Mouse (Mus musculus) liver, embryonic 12.5 days (tissue): ENCODE measurements around the gene Vmn1r126. TPM values are rescaled to one million over a fixed set of nuclear protein-coding genes. Genes with fewer than 3 reads are reported as not detected.
"Not testable (repeated sequence)": the region's sequence is repeated elsewhere in the genome, so short reads cannot be mapped to it uniquely, and the experiment has no call there.

Source experiments
- ATAC-seq: fragments of 200-750 bp; cut with Nextera tagmentation; 2 replicates; pipeline ENCODE4 v1.8.0; 2017; ENCODE audit warnings: moderate number of reproducible peaks, mild to moderate bottlenecking, moderate library complexity
- H3K27ac ChIP-seq: fragments of 300-500 bp; sonication (generic); 2 replicates; pipeline ENCODE4 v1.5.1; 2016; ENCODE audit warnings: mild to moderate bottlenecking
- H3K27me3 ChIP-seq: fragments of 300-500 bp; sonication (generic); replicated peaks from 2 replicates; pipeline ENCODE4 v1.6.1; 2016; ENCODE audit warnings: mild to moderate bottlenecking, moderate library complexity
- H3K36me3 ChIP-seq: fragments of 300-500 bp; sonication (generic); 2 replicates; pipeline ENCODE4 v1.6.1; 2016; ENCODE audit warnings: mild to moderate bottlenecking, moderate library complexity
- H3K4me1 ChIP-seq: fragments of 300-500 bp; sonication (generic); 2 replicates; pipeline ENCODE4 v1.6.1; 2016
- H3K4me2 ChIP-seq: fragments of 300-500 bp; sonication (generic); 2 replicates; pipeline ENCODE4 v1.6.1; 2016; ENCODE audit warnings: mild to moderate bottlenecking, moderate library complexity
- H3K4me3 ChIP-seq: fragments of 300-500 bp; sonication (generic); 2 replicates; pipeline ENCODE4 v1.5.1; 2016; ENCODE audit warnings: mild to moderate bottlenecking, moderate library complexity
- H3K9ac ChIP-seq: fragments of 300-500 bp; sonication (generic); 2 replicates; pipeline ENCODE4 v1.6.1; 2016; ENCODE audit warnings: mild to moderate bottlenecking, moderate library complexity
- H3K9me3 ChIP-seq: fragments of 300-500 bp; sonication (generic); replicated peaks from 2 replicates; pipeline ENCODE4 v1.6.1; 2016; ENCODE audit warnings: mild to moderate bottlenecking, moderate library complexity
- WGBS: fragments of 180-500 bp; shearing (Covaris S2); methylation state at CpG from one replicate; pipeline ENCODE4 v1.1.7; 2016; ENCODE audit not compliant: insufficient replicate concordance; 5-methylcytosine and 5-hydroxymethylcytosine counted together
- polyA plus RNA-seq: library from polyadenylated mRNA; unstranded; fragments of >200 nt; fragmentation: Nextera tagmentation; extraction: Ambion mirVana; gene quantifications from 2 replicates; pipeline ENCODE4 v1.2.1, GENCODE M21; 2016

The Vmn1r126 gene
- polyA plus RNA-seq, result not detected in 2 replicates

DNA sequence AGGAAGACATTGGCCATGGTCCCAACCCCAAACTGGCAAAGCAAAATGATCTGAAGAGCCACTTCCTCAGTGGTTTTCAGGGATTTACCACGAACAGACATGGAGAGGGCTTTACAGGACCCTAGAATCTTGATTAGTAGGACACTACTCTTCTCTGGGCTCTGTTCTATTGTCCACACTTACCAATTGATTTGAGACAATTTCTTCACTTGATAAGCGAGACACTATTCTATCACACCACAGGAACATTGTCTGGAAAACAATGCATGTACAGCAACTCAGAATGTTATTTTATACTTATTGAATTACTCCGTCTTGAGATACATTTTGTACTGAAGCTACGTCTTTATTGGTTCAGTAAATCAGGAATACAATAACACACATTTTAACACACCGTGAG, at the start of gene Vmn1r126:
Gene Vmn1r126 (minus strand): TSS at position 101 of the 400 bp plus-strand sequence.
- not testable (repeated sequence) for H3K36me3 ChIP-seq, H3K9me3 ChIP-seq, H3K9ac ChIP-seq, ATAC-seq, H3K4me3 ChIP-seq, H3K27me3 ChIP-seq, H3K4me2 ChIP-seq, H3K27ac ChIP-seq, H3K4me1 ChIP-seq
- WGBS, result no CpG with 5 or more reads among the region's 5 CpGs

DNA sequence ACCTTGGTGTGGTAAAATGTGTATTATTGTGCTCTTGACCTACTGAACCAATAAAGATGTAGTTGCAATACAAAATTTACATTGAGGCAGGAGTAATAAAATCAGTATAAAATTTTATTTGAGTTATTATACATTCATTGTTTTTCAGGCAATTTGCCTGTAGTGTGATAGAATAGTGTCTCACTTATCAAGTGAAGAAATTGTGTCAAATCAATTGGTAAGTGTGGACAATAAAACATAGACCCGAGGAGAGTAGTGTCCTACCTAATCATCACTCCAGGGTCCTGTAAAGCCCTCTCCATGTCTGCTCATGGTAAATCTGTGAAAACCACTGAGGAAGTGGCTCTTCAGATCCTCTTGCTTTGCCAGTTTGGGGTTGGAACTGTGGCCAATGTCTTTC, 47.8 kb upstream of the Vmn1r126 start, which contains the start of gene Vmn1r128:
Gene Vmn1r128 (plus strand): TSS at position 301 of the 400 bp plus-strand sequence.
- H3K36me3 ChIP-seq, H3K27ac ChIP-seq, H3K9ac ChIP-seq, H3K4me1 ChIP-seq, H3K4me2 ChIP-seq, H3K9me3 ChIP-seq, ATAC-seq, H3K4me3 ChIP-seq, H3K27me3 ChIP-seq: not testable (repeated sequence)
- WGBS, result 67% methylated on average over 1 of the region's 1 CpGs

DNA sequence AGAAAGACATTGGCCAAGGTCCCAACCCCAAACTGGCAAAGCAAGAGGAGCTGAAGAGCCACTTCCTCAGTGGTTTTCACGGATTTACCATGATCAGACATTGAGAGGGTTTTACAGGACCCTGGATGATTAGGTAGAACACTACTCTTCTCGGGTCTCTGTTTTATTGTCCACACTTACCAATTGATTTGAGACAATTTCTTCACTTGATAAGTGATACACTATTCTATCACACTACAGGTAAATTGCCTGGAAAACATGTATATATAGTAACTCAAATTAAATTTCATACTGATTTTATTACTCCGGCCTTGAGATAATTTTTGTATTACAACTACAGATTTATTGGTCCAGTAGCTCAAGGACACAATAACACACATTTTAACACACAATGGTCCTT, 18.5 kb upstream of the Vmn1r126 start, which contains the start of gene Vmn1r127:
Gene Vmn1r127 (minus strand): TSS at position 101 of the 400 bp plus-strand sequence.
- H3K9me3 ChIP-seq, H3K4me3 ChIP-seq, H3K4me2 ChIP-seq, H3K27ac ChIP-seq, H3K27me3 ChIP-seq, H3K9ac ChIP-seq, H3K4me1 ChIP-seq, ATAC-seq, H3K36me3 ChIP-seq: not testable (repeated sequence)
- no CpG with 5 or more reads among the region's 3 CpGs for WGBS

DNA sequence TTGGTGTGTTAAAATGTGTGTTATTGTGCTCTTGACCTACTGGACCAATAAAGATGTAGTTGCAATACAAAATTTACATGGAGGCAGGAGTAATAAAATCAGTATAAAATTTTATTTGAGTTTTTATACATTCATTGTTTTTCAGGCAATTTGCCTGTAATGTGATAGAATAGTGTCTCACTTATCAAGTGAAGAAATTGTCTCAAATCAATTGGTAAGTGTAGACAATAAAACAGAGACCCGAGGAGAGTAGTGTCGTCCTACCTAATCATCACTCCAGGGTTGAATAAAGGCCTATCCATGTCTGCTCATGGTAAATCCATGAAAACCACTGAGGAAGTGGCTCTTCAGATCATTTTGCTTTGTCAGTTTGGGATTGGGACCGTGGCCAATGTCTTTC, 29.4 kb downstream of the Vmn1r126 start, which contains the start of gene Vmn1r125:
Gene Vmn1r125 (plus strand): TSS at position 301 of the 400 bp plus-strand sequence.
- 38% methylated on average over 3 of the region's 3 CpGs for WGBS
- H3K27me3 ChIP-seq, result not testable (repeated sequence)

DNA sequence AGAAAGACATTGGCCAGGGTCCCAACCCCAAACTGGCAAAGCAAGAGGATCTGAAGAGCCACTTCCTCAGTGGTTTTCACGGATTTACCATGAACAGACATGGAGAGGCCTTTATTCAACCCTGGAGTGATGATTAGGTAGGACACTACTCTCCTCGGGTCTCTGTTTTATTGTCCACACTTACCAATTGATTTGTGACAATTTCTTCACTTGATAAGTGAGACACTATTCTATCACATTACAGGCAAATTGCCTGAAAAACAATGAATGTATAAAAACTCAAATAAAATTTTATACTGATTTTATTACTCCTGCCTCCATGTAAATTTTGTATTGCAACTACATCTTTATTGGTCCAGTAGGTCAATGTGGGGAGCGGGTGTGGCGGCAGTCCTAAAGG, 40.8 kb downstream of the Vmn1r126 start, which contains the start of gene Vmn1r124:
Gene Vmn1r124 (minus strand): TSS at position 101 of the 400 bp plus-strand sequence.
- not testable (repeated sequence) for H3K4me1 ChIP-seq, H3K27ac ChIP-seq, H3K4me3 ChIP-seq, H3K9me3 ChIP-seq, H3K4me2 ChIP-seq, H3K36me3 ChIP-seq, ATAC-seq, H3K27me3 ChIP-seq, H3K9ac ChIP-seq
- WGBS, result 56% methylated on average over 4 of the region's 4 CpGs

More for the DNA sequence above, 29.4 kb downstream of the Vmn1r126 start, which contains the start of gene Vmn1r125:
- not testable (repeated sequence) for H3K4me3 ChIP-seq, H3K9ac ChIP-seq, H3K4me2 ChIP-seq, ATAC-seq, H3K4me1 ChIP-seq, H3K9me3 ChIP-seq, H3K36me3 ChIP-seq, H3K27ac ChIP-seq

Other genes starting within 250 kb of the Vmn1r126 start
- gene Vmn1r120, start 247.7 kb downstream of the Vmn1r126 start, polyA plus RNA-seq, result not detected in 2 replicates
- not detected in 2 replicates for gene Vmn1r121, start 203.0 kb downstream of the Vmn1r126 start, polyA plus RNA-seq
- not detected in 2 replicates for gene Vmn1r122, start 167.3 kb downstream of the Vmn1r126 start, polyA plus RNA-seq
- not detected in 2 replicates for gene Vmn1r123, start 139.3 kb downstream of the Vmn1r126 start, polyA plus RNA-seq
- gene Gm5157, start 111.0 kb downstream of the Vmn1r126 start, polyA plus RNA-seq, result not detected in 2 replicates
- not detected in 2 replicates for gene Vmn1r124, start 40.9 kb downstream of the Vmn1r126 start, polyA plus RNA-seq
- not detected in 2 replicates for gene Vmn1r125, start 29.3 kb downstream of the Vmn1r126 start, polyA plus RNA-seq
- gene Vmn1r127, start 18.4 kb upstream of the Vmn1r126 start, polyA plus RNA-seq, result not detected in 2 replicates
- not detected in 2 replicates for gene Vmn1r128, start 47.9 kb upstream of the Vmn1r126 start, polyA plus RNA-seq
- not detected in 2 replicates for gene Vmn1r129, start 59.8 kb upstream of the Vmn1r126 start, polyA plus RNA-seq
- gene Gm6882, start 131.3 kb upstream of the Vmn1r126 start, polyA plus RNA-seq, result not detected in 2 replicates
- not detected in 2 replicates for gene Vmn1r130, start 210.3 kb upstream of the Vmn1r126 start, polyA plus RNA-seq
- not detected in 2 replicates for gene Vmn1r131, start 244.6 kb upstream of the Vmn1r126 start, polyA plus RNA-seq